Mouse (Mus musculus): ENCODE data around the gene Irf2bpl. TPM values are rescaled to one million over a fixed set of nuclear protein-coding genes. Genes with fewer than 3 reads are reported as not detected.

Gene Irf2bpl
- total RNA-seq, 2 experiments from 2014 or later: 74.3 to 80.8 TPM

DNA sequence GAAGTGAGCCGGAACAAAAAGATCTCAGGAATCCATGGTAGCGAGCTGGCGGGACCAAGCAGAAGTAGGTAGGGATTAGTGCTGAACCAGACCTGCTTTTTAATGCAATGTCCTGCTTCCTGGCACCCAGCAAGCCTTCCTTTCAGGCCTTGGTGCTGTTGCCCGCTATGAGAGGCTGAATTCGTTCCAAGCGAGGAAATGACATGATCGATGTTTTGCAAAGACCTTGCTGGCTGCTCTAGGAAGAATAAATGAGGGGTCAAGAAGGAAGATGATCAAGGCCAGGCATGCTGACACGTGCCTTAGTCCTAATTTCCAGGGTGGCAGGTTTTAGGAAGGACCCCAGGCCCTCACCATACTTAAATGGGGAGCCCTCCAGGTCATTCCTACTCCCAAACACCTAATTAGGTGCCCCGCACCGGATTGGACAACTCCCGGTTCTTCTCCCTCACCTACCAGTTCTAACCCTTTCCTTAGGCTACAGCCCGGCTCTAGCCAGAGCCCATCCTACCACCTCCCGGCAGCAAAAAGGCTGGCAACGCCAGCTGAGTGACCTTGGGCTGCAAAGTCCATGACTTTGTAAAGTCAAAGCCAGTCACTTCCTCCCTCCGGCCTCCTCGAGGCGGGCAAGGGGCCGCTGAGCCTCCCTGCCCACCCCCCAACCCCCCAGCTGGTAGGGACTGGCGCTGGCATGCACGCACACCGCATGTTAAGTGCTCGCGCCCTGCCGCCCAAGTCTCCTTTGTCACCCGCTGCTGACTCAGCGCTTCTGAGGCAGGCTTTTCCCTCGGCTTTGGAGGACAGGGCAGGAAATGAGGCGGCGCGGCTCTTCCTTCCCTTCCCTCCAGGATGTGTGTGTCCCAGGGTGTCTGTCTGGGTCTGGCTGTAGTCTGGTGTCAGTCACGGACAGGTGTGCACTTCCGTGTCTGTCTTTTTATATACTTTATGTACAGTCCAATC, 52.7 kb downstream of the Irf2bpl start:
- peak in 1 of 2 experiments; percentile 59 for DNase-seq (ENCODE audit: extremely low spot score in 1 of 2, low spot score in 2 of 2)
- TF ChIP-seq CTCF (IDR thresholded peaks at IDR 0.05): no peak
- H3K4me3 ChIP-seq: 0 out of 2 replicates have a peak overlapping the region, but pooled peaks have one; percentile 22
- intact Hi-C loops (cut with DNase I): no loop called here
- H3K27ac ChIP-seq: peak overlapping the region; percentile 65; the same call in 1 of the 2 replicates

Other genes starting within 250 kb of the Irf2bpl start
- gene Vash1, start 206.1 kb downstream of the Irf2bpl start, total RNA-seq (2021): 10 to 100 TPM; 34.6 to 36.6 TPM
- gene Angel1, start 158.3 kb downstream of the Irf2bpl start, total RNA-seq (2021): 1 to 10 TPM; 6.5 TPM
- gene Lrrc74a, start 150.4 kb downstream of the Irf2bpl start, total RNA-seq (2021): not detected
- 10 to 100 TPM; 79.8 to 91.6 TPM for gene Cipc, start 62.2 kb upstream of the Irf2bpl start, total RNA-seq (2021)
- gene Zdhhc22, start 105.6 kb upstream of the Irf2bpl start, total RNA-seq (2021): 10 to 100 TPM; 59.1 to 61.3 TPM
- 10 to 100 TPM; 41.7 to 43.8 TPM for gene Tmem63c, start 136.5 kb upstream of the Irf2bpl start, total RNA-seq (2021)
- 1 to 10 TPM; 9.1 to 9.4 TPM for gene Ngb, start 217.7 kb upstream of the Irf2bpl start, total RNA-seq (2021)

Data from left cerebral cortex, adult 2 months (tissue).